Mouse (Mus musculus) hindbrain, embryonic 11.5 days (tissue): ENCODE measurements around the gene Lrp4. TPM values are rescaled to one million over a fixed set of nuclear protein-coding genes. Genes with fewer than 3 reads are reported as not detected.
"Not testable (repeated sequence)": the region's sequence is repeated elsewhere in the genome, so short reads cannot be mapped to it uniquely, and the experiment has no call there.

ENCODE experiments used
- ATAC-seq: fragments of 200-750 bp; cut with Nextera tagmentation; 2 replicates; pipeline ENCODE4 v1.8.0; 2017; ENCODE audit warnings: mild to moderate bottlenecking, moderate TSS enrichment, moderate library complexity; ENCODE audit not compliant: low FRiP score
- DNase-seq: peaks from one replicate; pipeline ENCODE4 v3.0.0-alpha.2; 2015; ENCODE audit warnings: low spot score
- H3K27ac ChIP-seq: fragments of 300-500 bp; sonication (generic); 2 replicates; pipeline ENCODE4 v1.5.1; 2014; ENCODE audit warnings: mild to moderate bottlenecking, low read depth, low read length
- H3K27me3 ChIP-seq: fragments of 300-500 bp; sonication (generic); 2 replicates; pipeline ENCODE4 v1.6.1; 2014; ENCODE audit warnings: mild to moderate bottlenecking, low read length, moderate library complexity, mixed read lengths; ENCODE audit not compliant: control insufficient read depth, insufficient read depth
- H3K36me3 ChIP-seq: fragments of 300-500 bp; sonication (generic); 2 replicates; pipeline ENCODE4 v1.6.1; 2014; ENCODE audit warnings: mild to moderate bottlenecking, low read length, moderate library complexity, mixed read lengths; ENCODE audit not compliant: control insufficient read depth, insufficient read depth
- H3K4me1 ChIP-seq: fragments of 300-500 bp; sonication (generic); replicated peaks from 2 replicates; pipeline ENCODE4 v1.6.1; 2014; ENCODE audit warnings: low read length, mixed read lengths; ENCODE audit not compliant: control insufficient read depth, insufficient read depth
- H3K4me2 ChIP-seq: fragments of 300-500 bp; sonication (generic); replicated peaks from 2 replicates; pipeline ENCODE4 v1.6.1; 2014; ENCODE audit warnings: mild to moderate bottlenecking, low read depth, low read length
- H3K4me3 ChIP-seq: fragments of 300-500 bp; sonication (generic); 2 replicates; pipeline ENCODE4 v1.5.1; 2014; ENCODE audit warnings: low read depth, low read length
- H3K9ac ChIP-seq: fragments of 300-500 bp; sonication (generic); 2 replicates; pipeline ENCODE4 v1.6.1; 2014; ENCODE audit warnings: low read depth, low read length
- H3K9me3 ChIP-seq: fragments of 300-500 bp; sonication (generic); 2 replicates; pipeline ENCODE4 v1.6.1; 2016; ENCODE audit warnings: low read length; ENCODE audit not compliant: control insufficient read depth
- WGBS: fragments of 180-500 bp; shearing (Covaris S2); extraction: QIAGEN DNeasy Blood & Tissue Kit; methylation state at CpG from one replicate; pipeline ENCODE4 v1.1.7; 2014; 5-methylcytosine and 5-hydroxymethylcytosine counted together
- polyA plus RNA-seq: library from polyadenylated mRNA; unstranded; fragments of >200 nt; fragmentation: Nextera tagmentation; extraction: Ambion mirVana; gene quantifications from 2 replicates; pipeline ENCODE4 v1.2.1, GENCODE M21; 2014

Gene Lrp4
- polyA plus RNA-seq, 1 experiment from 2014 or later: 5.9 TPM

DNA sequence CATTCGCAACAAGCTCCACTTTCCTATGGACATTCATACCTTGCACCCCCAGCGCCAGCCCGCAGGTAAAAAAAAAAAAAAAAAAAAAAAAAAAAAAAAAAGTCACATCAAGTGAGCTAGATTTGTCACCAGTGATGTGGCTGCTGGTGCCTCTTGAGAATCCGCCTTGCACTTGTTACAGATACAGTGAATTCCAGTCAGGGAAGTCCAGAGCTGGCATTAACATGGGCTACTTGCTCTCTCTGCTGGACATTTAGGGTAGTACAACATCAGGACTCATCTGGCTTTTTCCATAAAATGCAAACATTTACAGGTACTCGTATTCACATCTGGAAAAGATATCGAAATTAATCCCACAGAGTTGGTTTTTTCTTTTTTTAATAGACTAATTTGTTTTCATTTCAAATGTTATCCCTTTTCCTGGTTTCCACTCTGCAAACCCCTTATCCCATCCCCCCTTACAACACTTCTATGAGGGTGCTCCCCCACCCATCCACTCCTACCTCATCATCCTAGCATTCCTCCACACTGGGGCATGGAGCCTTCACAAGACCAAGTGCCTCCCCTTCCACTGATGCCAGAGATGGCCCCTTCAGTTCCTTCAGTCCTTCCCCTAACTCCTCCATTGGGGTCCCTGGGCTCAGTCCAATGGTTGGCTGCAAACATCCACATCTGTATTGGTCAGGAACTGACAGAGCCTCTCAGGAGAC lies 23.6 kb downstream of the Lrp4 start:
- H3K4me2 ChIP-seq: no peak overlapping the region
- ATAC-seq: peak; percentile 53; the same call in 1 of the 2 replicates
- no peaks in the 10 kb centered on the region for H3K4me1 ChIP-seq
- H3K27ac ChIP-seq: no peak overlapping the region
- no peak overlapping the region for H3K4me3 ChIP-seq
- H3K9me3 ChIP-seq: no peaks in the 10 kb centered on the region
- 71% methylated on average over 6 of the region's 6 CpGs for WGBS
- no peaks in the 10 kb centered on the region for H3K27me3 ChIP-seq
- peak; percentile 77 for DNase-seq
- H3K9ac ChIP-seq: no peak overlapping the region
- peaks cover 4% of the 10 kb centered on the region; the same call in 1 of the 2 replicates for H3K36me3 ChIP-seq

DNA sequence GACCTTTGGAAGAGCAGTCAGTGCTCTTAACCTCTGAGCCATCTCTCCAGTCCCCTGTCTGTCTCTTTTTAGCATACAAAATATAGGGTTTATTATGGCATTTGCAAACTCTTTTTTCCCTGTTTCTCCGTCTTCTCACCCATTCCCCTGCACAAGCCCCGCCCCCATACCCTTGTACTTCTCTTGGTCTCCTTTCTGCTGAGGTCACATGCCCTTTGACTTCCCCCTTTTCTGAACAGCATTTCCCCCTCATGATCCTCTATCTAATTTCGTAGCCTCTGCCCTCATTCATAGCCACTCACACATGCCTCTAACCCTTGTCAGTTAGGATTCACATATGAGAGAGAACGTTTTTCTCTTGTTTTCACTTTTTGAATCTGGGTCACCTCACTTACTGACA lies 27.4 kb downstream of the Lrp4 start:
- no peaks in the 10 kb centered on the region for H3K4me1 ChIP-seq
- ATAC-seq (no peak), DNase-seq (no peak)
- H3K9ac ChIP-seq: no peak overlapping the region
- no peak overlapping the region for H3K4me2 ChIP-seq
- H3K4me3 ChIP-seq: no peak overlapping the region
- H3K36me3 ChIP-seq: peaks cover 2% of the 10 kb centered on the region; the same call in 1 of the 2 replicates
- H3K9me3 ChIP-seq: no peaks in the 10 kb centered on the region
- 74% methylated on average over 4 of the region's 4 CpGs for WGBS
- H3K27ac ChIP-seq: no peak overlapping the region
- no peaks in the 10 kb centered on the region for H3K27me3 ChIP-seq

DNA sequence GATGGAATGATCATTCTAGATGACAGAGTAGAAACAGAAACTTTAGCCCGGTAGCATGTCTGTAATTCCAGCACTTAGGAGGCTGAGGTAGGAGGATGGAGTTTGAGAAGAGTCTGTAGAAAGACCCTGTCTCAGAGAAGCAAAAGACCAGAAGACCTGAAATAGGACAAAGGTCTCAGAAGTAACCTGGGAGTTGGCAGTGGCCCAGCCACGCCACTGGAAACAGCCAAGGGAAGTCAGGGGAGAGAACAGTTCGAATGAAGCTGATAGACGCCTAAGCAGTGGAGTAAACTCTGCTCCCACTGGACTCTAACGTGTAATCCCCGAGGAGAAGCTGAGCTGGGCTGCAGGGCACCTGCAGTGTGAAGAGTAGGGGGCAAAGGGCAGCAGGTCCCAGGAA lies 27.9 kb downstream of the Lrp4 start:
- 0 out of 2 replicates have a peak, but pooled peaks cover 2% of the 10 kb centered on the region for H3K36me3 ChIP-seq
- no peak for DNase-seq
- H3K9me3 ChIP-seq: no peaks in the 10 kb centered on the region
- no peak overlapping the region for H3K27ac ChIP-seq
- WGBS: 82% methylated on average over 6 of the region's 6 CpGs
- no peak for ATAC-seq
- H3K4me2 ChIP-seq: no peak overlapping the region
- H3K4me3 ChIP-seq: no peak overlapping the region
- H3K27me3 ChIP-seq: no peaks in the 10 kb centered on the region
- no peak overlapping the region for H3K9ac ChIP-seq
- no peaks in the 10 kb centered on the region for H3K4me1 ChIP-seq

DNA sequence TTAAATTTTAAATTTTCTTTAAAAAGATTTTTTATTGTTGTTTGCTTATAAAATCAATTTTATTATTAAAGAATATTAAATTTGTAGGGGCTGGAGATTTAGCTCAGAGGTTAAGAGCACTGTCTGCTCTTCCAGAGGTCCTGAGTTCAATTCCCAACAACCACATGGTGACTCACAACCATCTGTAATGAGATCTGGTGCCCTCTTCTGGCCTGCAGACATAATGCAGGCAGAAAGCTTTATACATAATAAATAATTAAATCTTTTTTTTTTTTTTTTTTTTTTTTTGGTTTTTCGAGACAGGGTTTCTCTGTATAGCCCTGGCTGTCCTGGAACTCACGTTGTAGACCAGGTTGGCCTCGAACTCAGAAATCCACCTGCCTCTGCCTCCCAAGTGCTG lies 30.0 kb downstream of the Lrp4 start:
- not testable (repeated sequence) for ATAC-seq, H3K4me3 ChIP-seq, DNase-seq, H3K27ac ChIP-seq, H3K36me3 ChIP-seq, H3K27me3 ChIP-seq, H3K4me1 ChIP-seq, H3K9me3 ChIP-seq, H3K9ac ChIP-seq, H3K4me2 ChIP-seq
- WGBS: 71% methylated on average over 1 of the region's 3 CpGs

DNA sequence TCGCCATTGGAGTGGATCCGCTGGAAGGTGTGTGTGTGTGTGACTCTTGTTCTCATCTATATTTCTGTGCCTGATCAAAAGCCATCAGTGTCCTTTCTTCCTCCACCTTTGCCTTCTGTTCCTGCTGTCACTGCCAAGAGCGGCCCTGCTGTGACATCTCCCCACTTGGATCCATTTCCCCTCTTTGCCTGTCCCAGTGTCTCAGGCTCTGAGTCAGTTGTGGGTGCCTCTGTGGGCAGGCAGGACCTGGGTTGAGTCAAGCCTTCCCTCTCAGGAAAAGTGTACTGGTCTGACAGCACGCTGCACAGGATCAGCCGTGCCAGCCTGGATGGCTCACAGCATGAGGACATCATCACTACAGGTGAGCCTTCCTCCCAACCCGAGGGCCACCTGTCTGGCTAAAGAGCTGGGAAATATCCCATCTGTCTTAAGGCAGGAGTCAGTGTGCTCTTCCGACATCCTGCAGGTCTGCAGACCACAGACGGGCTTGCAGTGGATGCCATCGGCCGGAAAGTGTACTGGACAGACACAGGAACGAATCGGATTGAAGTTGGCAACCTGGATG lies 34.8 kb downstream of the Lrp4 start:
- Histone ChIP-seq H3K27me3 (no peaks in the 10 kb centered on the region), H3K4me2 (no peak overlapping the region), H3K9me3 (no peaks in the 10 kb centered on the region), H3K4me1 (no peaks in the 10 kb centered on the region), H3K4me3 (no peak overlapping the region), H3K27ac (no peak overlapping the region), H3K9ac (no peak overlapping the region), H3K36me3 (peaks cover 15% of the 10 kb centered on the region)
- 95% methylated on average over 12 of the region's 12 CpGs for whole genome bisulfite sequencing
- ATAC-seq: no peak
- no peak for DNase-seq

DNA sequence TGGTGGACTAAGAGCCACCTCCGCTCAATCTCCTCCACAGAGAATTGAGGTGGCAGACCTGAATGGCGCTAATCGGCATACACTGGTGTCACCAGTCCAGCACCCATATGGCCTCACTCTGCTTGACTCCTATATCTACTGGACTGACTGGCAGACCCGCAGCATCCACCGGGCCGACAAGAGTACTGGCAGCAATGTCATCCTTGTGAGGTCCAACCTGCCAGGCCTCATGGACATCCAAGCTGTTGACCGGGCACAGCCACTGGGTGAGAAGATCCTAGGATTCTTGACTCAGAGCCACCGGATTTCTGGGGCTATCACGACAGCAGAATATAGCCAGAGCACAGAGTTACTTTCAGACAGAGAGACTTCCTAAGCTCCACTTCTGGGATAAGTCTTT lies 36.7 kb downstream of the Lrp4 start:
- Histone ChIP-seq H3K4me3 (no peak overlapping the region), H3K36me3 (peaks cover 15% of the 10 kb centered on the region), H3K4me1 (no peaks in the 10 kb centered on the region), H3K4me2 (no peak overlapping the region), H3K27ac (no peak overlapping the region), H3K9me3 (no peaks in the 10 kb centered on the region), H3K9ac (no peak overlapping the region), H3K27me3 (no peaks in the 10 kb centered on the region)
- DNase-seq (no peak), ATAC-seq (no peak)
- WGBS: 96% methylated on average over 9 of the region's 9 CpGs

DNA sequence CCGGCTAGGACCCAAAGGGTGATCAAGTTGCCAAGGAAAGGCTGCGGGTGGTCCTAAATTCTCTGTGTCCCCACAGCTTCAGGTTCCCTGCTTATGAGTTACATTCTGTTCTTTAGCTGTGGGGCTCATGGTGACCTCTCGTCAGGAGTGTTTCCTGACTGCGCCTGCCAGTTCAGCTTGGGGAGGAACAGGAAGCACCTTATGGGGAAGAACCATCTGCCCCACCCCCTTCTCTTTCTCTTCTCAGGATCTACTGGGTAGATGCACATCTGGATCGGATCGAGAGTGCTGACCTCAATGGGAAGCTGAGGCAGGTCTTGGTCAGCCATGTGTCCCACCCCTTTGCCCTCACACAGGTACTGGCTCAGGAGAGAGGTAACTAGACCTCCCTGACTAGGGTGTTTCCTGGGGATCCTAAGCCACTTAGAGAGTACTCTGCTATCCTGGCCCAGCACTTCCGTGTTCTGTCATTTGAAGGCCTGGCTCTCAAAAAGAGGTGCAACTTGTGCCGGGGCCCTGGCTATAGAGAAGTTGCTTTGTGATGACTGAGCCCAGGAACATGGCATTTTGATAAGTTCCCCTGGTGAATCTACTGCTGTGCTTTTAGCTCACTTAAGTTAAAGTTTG lies 40.9 kb downstream of the Lrp4 start:
- no peak for DNase-seq
- WGBS: 89% methylated on average over 8 of the region's 8 CpGs
- Histone ChIP-seq H3K36me3 (peaks cover 12% of the 10 kb centered on the region), H3K9me3 (no peaks in the 10 kb centered on the region), H3K9ac (no peak overlapping the region), H3K27me3 (no peaks in the 10 kb centered on the region), H3K4me3 (no peak overlapping the region), H3K27ac (no peak overlapping the region), H3K4me1 (no peaks in the 10 kb centered on the region), H3K4me2 (no peak overlapping the region)
- ATAC-seq: no peak

DNA sequence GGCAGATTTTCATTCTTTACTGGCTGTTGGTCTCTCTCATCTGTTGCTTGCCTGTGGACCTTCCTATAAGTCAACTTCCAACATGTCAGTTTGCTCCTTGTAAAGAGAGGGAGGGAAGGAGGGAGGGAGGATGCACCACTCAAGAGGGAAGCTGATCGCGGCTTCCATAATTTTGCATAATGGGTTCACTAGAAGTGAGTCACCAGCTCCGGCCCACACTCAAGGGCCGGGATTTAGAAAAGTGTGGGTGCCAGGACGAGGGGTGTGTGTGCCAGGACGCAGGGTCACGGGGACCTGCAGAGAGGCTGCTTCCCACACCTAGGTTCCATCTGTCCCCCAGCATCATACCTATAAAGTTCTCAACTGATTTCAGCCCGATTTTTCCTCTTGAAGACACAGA lies 50.8 kb downstream of the Lrp4 start:
- DNase-seq (no peak), ATAC-seq (no peak)
- H3K36me3 ChIP-seq: 0 out of 2 replicates have a peak, but pooled peaks cover 2% of the 10 kb centered on the region
- H3K4me1 ChIP-seq: no peaks in the 10 kb centered on the region
- no peaks in the 10 kb centered on the region for H3K9me3 ChIP-seq
- no peaks in the 10 kb centered on the region for H3K27me3 ChIP-seq
- H3K4me3 ChIP-seq: no peak overlapping the region
- no peak overlapping the region for H3K27ac ChIP-seq
- H3K9ac ChIP-seq: no peak overlapping the region
- H3K4me2 ChIP-seq: no peak overlapping the region
- WGBS: 96% methylated on average over 8 of the region's 8 CpGs

DNA sequence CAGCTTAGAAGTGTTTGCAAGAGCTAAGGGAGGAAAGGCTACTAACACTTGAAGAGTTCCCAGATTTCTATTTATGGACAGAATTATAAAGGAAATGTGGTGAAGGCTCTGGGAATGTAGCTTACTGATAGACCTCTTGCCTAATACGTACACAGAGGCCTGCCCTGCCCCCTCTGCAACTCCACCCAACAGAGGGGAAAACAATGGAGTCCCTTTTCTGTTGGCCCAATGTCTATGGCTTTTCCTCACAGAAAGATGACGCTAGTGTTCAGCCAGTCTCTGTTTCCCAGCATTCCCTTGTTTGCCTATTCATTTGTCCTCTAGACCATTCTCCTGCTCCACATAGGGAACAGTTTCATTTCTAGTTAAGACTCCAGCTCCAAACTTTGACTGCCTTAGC lies 59.9 kb downstream of the Lrp4 start:
- H3K27ac ChIP-seq: no peak overlapping the region
- H3K9ac ChIP-seq: no peak overlapping the region
- no peaks in the 10 kb centered on the region for H3K4me1 ChIP-seq
- no peak overlapping the region for H3K4me3 ChIP-seq
- 0 out of 2 replicates have a peak, but pooled peaks cover 2% of the 10 kb centered on the region for H3K36me3 ChIP-seq
- no peaks in the 10 kb centered on the region for H3K27me3 ChIP-seq
- no peak overlapping the region for H3K4me2 ChIP-seq
- 13% methylated on average over 2 of the region's 2 CpGs for WGBS
- peak; percentile 20 for DNase-seq
- H3K9me3 ChIP-seq: no peaks in the 10 kb centered on the region
- ATAC-seq: no peak
